Mouse (Mus musculus): ENCODE measurements at regions not wholly inside any gene's neighbourhood (a gene's known extent, or its start where the extent isn't known, plus 50 kb on each side); places are given as distances from the start of the nearest gene placed in this dataset.

GRCm38 (mm10) chr3:101690779-101691178 is 86.3 kb upstream of the Atp1a1 start:
- TF ChIP-seq CTCF (IDR thresholded peaks at IDR 0.05; ENCODE audit: extremely low read depth, insufficient read depth, insufficient read length, insufficient replicate concordance) (no peak), POLR2A (IDR thresholded peaks at IDR 0.05; ENCODE audit: low read depth, low read length) (no peak)
